Mouse (Mus musculus) midbrain, embryonic 12.5 days (tissue): Measurements from ENCODE around the gene Ap3d1. TPM values are rescaled to one million over a fixed set of nuclear protein-coding genes. Genes with fewer than 3 reads are reported as not detected.
A peak's percentile ranks its signal among the peaks of the same experiment; 100 is the strongest.

Experiments used
- ATAC-seq: fragments of 200-750 bp; cut with Nextera tagmentation; 2 replicates; pipeline ENCODE4 v1.8.0; 2017; ENCODE audit warnings: low read depth, moderate TSS enrichment, moderate library complexity; ENCODE audit not compliant: low FRiP score
- H3K27ac ChIP-seq: fragments of 300-500 bp; sonication (generic); replicated peaks from 2 replicates; pipeline ENCODE4 v1.5.1; 2016; ENCODE audit warnings: mild to moderate bottlenecking
- H3K27me3 ChIP-seq: fragments of 300-500 bp; sonication (generic); 2 replicates; pipeline ENCODE4 v1.6.1; 2016; ENCODE audit warnings: mild to moderate bottlenecking
- H3K36me3 ChIP-seq: fragments of 300-500 bp; sonication (generic); 2 replicates; pipeline ENCODE4 v1.6.1; 2016
- H3K4me1 ChIP-seq: fragments of 300-500 bp; sonication (generic); 2 replicates; pipeline ENCODE4 v1.6.1; 2016
- H3K4me2 ChIP-seq: fragments of 300-500 bp; sonication (generic); replicated peaks from 2 replicates; pipeline ENCODE4 v1.6.1; 2016; ENCODE audit warnings: mild to moderate bottlenecking, moderate library complexity
- H3K4me3 ChIP-seq: fragments of 300-500 bp; sonication (generic); 2 replicates; pipeline ENCODE4 v1.5.1; 2016; ENCODE audit warnings: mild to moderate bottlenecking
- H3K9ac ChIP-seq: fragments of 300-500 bp; sonication (generic); replicated peaks from 2 replicates; pipeline ENCODE4 v1.6.1; 2016; ENCODE audit warnings: mild to moderate bottlenecking, moderate library complexity
- H3K9me3 ChIP-seq: fragments of 300-500 bp; sonication (generic); 2 replicates; pipeline ENCODE4 v1.6.1; 2016; ENCODE audit warnings: mild to moderate bottlenecking
- WGBS: fragments of 180-500 bp; shearing (Covaris S2); methylation state at CpG from one replicate; pipeline ENCODE4 v1.1.7; 2016; 5-methylcytosine and 5-hydroxymethylcytosine counted together
- polyA plus RNA-seq: library from polyadenylated mRNA; unstranded; fragments of >200 nt; fragmentation: Nextera tagmentation; extraction: Ambion mirVana; gene quantifications from 2 replicates; pipeline ENCODE4 v1.2.1, GENCODE M21; 2016

The Ap3d1 gene
- polyA plus RNA-seq, 1 experiment from 2014 or later = 99.1 TPM

GRCm38 (mm10) chr10:80756099-80756498 lies 14.0 kb upstream of the Ap3d1 start:
- no peaks in the 10 kb centered on the region for H3K9me3 ChIP-seq
- ATAC-seq = no peak
- 31% methylated on average over 3 of the region's 3 CpGs for WGBS
- H3K27me3 ChIP-seq = no peaks in the 10 kb centered on the region
- H3K4me3 ChIP-seq = peak overlapping the region; percentile 100
- peak overlapping the region; percentile 98 for H3K9ac ChIP-seq
- peaks cover 37% of the 10 kb centered on the region for H3K4me1 ChIP-seq
- H3K4me2 ChIP-seq = peak overlapping the region; percentile 96
- no peaks in the 10 kb centered on the region for H3K36me3 ChIP-seq
- no peak overlapping the region for H3K27ac ChIP-seq

DNA sequence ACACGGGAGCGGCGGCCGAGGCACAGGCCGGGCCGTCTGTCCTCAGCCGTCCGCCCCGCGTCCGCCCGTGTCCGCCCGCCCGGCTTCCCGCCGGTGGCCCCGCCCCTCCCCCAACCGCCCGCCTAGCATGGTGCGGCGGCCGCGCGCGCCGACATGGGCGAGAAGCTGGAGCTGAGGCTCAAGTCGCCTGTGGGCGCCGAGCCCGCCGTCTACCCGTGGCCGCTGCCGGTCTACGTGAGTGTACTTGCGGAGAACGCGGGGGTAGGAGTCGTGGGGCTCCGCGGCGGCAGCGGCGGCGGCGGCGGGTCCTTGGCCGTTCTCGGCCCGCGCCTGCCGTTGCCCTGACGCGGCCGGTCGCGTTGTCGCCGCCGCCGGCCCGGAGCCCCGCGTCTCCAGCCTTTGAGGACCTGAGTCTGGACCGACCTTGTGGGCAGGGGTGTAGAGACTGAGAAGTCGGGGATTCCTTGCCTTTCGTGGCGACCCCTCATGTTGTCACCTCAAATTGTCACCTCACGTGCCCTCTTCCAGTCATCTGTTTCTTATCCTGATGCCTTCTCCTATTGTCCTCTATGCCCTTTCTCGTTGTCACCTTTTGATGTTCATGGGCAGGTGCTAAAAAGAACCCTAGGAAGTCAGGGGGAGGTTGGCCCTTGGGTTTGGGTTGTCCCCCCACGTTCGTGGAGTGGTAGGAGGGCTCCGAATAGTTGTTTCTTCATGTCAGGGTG lies 13.4 kb upstream of the Ap3d1 start:
- Histone ChIP-seq H3K27ac (peak overlapping the region; percentile 91), H3K4me1 (peaks cover 34% of the 10 kb centered on the region), H3K4me2 (peak overlapping the region; percentile 96), H3K9ac (peak overlapping the region; percentile 98), H3K9me3 (no peaks in the 10 kb centered on the region), H3K27me3 (no peaks in the 10 kb centered on the region), H3K36me3 (no peaks in the 10 kb centered on the region), H3K4me3 (peak overlapping the region; percentile 100)
- WGBS = 1% methylated on average over 53 of the region's 75 CpGs
- 0 out of 2 replicates have a peak, but pooled peaks have one; percentile 5 for ATAC-seq

DNA sequence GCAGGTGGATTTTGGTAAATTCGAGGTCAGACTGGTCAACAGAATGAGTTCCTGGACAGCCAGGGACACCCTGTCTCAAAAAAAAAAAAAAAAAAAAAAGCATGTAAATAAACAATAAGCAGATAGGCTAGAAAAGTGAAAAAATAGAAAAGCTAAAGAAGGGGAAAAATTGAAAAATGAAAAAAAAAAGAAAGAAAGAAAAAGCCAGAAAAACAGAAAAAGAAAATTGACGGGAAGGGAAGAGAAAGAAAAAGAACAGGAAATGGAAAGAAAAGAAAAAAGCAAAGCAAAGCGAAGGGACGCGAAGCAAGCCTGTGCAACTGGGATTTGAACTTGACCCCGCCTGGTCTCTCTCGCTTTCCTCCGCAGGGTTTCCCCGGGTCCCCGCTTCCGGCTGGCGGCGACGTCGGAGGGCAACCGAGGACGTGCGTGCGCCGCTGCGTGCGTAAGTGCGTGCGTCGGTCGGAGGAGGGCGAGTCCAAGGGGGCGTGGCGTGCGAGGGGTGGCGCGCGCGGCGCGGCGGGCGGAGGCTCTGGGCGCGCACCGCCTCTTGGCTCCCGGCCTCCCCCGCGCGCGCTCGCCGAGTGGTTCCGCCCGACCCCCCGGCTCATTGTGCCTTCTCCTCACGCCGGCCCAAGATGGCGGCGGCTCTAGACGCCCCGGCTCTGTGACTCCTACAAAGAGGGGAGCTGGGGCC lies 12.7 kb upstream of the Ap3d1 start, which contains the start of gene Dot1l:
Gene Dot1l, plus strand, starts transcription at position 613 of the 697 bp plus-strand sequence.
- peak; percentile 88 for ATAC-seq
- Histone ChIP-seq H3K27ac (peak within 1 kb of the TSS; percentile 91), H3K9me3 (no peaks in the 10 kb centered on the region), H3K9ac (peak within 1 kb of the TSS; percentile 98), H3K4me2 (peak within 1 kb of the TSS; percentile 96), H3K36me3 (no peaks in the 10 kb centered on the region), H3K4me1 (peaks cover 34% of the 10 kb centered on the region), H3K4me3 (peak within 1 kb of the TSS; percentile 100), H3K27me3 (no peaks in the 10 kb centered on the region)
- 2% methylated on average over 48 of the region's 57 CpGs for WGBS

- WGBS = 8% methylated on average over 6 of the region's 6 CpGs
- H3K4me1 ChIP-seq = peaks cover 21% of the 10 kb centered on the region
- no peaks in the 10 kb centered on the region for H3K9me3 ChIP-seq
- H3K9ac ChIP-seq = 0 out of 2 replicates have a peak overlapping the region, but pooled peaks have one; percentile 4
- H3K27ac ChIP-seq = no peak overlapping the region; the same call in 1 of the 2 replicates
- H3K4me2 ChIP-seq = peak overlapping the region; percentile 28
- no peaks in the 10 kb centered on the region for H3K36me3 ChIP-seq
- H3K4me3 ChIP-seq = peak overlapping the region; percentile 2; the same call in 1 of the 2 replicates
- 0 out of 2 replicates have a peak, but pooled peaks cover 3% of the 10 kb centered on the region for H3K27me3 ChIP-seq
- peak; percentile 38 for ATAC-seq
Observed at GRCm38 (mm10) chr10:80752079-80752625, 10.1 kb upstream of the Ap3d1 start.

DNA sequence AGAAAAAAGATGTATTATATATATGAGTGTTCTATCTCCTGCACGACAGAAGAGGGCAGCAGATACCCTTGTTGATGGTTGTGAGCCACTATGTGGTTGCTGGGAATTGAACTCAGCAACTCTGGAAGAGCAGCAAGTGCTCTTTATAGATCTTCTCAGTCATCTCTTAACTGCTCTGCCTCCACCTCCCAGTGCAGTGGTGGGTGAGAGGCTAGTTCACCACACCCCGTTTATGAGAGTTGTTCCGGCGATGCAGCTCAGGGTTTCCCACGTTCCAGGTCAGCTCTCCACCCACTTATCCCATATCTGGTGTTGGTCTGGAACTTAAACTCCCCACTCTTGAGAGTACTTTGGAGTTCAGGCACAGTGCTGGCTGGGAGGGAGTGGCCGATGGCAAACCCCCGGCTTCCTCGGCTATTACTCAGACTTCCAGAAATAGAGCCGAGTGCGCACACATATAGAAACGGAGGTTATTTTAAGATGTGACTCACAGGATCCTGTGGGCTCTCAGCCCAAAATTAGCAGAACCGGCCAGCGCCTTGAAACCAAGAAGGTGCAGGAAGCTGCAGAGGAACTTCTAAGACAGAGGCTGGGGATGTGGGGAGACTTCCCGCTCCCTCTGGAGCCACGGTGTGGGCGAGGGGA lies 9.2 kb upstream of the Ap3d1 start:
- Histone ChIP-seq H3K36me3 (no peaks in the 10 kb centered on the region), H3K9ac (0 out of 2 replicates have a peak overlapping the region, but pooled peaks have one; percentile 4), H3K27ac (no peak overlapping the region), H3K27me3 (0 out of 2 replicates have a peak, but pooled peaks cover 3% of the 10 kb centered on the region), H3K4me1 (peaks cover 13% of the 10 kb centered on the region), H3K9me3 (no peaks in the 10 kb centered on the region), H3K4me2 (peak overlapping the region; percentile 28), H3K4me3 (no peak overlapping the region)
- WGBS = 17% methylated on average over 16 of the region's 16 CpGs
- no peak for ATAC-seq

DNA sequence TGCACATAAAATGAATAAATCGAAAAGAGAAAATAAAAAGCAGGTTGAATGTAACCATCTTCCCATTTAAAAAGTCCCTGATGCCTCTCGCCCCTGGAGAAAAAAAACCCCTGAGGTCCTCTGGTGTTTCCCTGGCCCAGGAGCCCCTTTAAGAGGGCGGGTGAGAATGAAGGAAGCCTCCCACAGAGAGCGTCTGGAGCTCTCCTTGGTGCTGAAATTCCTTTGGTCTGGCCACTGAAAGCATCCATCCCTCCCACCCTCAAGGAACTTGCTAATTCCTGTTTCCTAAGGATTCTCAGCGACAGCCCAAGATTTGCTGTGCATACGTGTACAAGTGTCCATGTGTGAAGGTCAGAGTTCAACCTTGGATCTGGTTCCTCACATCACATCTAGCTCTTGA lies 6.5 kb upstream of the Ap3d1 start:
- Histone ChIP-seq H3K27ac (no peak overlapping the region), H3K27me3 (0 out of 2 replicates have a peak, but pooled peaks cover 3% of the 10 kb centered on the region), H3K4me3 (no peak overlapping the region), H3K4me1 (peaks cover 7% of the 10 kb centered on the region; the same call in 1 of the 2 replicates), H3K9ac (no peak overlapping the region), H3K4me2 (no peak overlapping the region), H3K9me3 (no peaks in the 10 kb centered on the region), H3K36me3 (no peaks in the 10 kb centered on the region)
- ATAC-seq = no peak
- WGBS = 17% methylated on average over 6 of the region's 6 CpGs

DNA sequence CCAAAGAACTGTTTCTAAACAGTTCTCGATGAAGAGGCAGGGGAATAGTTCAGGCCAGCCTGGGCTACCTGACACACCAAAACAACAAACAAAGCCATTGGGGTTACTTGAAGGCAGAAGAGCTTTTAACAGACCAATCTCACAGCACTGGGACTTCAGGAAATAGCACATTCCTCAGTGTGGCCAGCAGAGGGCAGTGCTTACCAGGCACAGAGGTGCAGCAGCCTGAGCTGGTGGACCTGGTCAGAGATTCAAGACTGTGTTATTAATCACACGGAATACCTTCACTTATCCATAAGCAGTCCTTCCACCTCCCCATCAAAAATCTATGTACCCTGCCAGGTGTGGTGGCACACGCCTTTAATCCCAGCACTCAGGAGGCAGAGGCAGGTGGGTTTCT lies 5.3 kb upstream of the Ap3d1 start:
- Histone ChIP-seq H3K4me2 (no peak overlapping the region), H3K9ac (no peak overlapping the region), H3K4me3 (no peak overlapping the region), H3K27me3 (0 out of 2 replicates have a peak, but pooled peaks cover 3% of the 10 kb centered on the region), H3K27ac (no peak overlapping the region), H3K4me1 (peaks cover 10% of the 10 kb centered on the region), H3K9me3 (no peaks in the 10 kb centered on the region), H3K36me3 (no peaks in the 10 kb centered on the region)
- WGBS = 24% methylated on average over 3 of the region's 3 CpGs
- ATAC-seq = no peak

GRCm38 (mm10) chr10:80744262-80744661 lies 2.2 kb upstream of the Ap3d1 start:
- Histone ChIP-seq H3K9ac (no peak overlapping the region), H3K27me3 (0 out of 2 replicates have a peak, but pooled peaks cover 3% of the 10 kb centered on the region), H3K4me2 (no peak overlapping the region), H3K4me3 (no peak overlapping the region), H3K27ac (no peak overlapping the region), H3K4me1 (peaks cover 25% of the 10 kb centered on the region), H3K36me3 (no peaks in the 10 kb centered on the region), H3K9me3 (no peaks in the 10 kb centered on the region)
- ATAC-seq = no peak
- WGBS = 32% methylated on average over 5 of the region's 5 CpGs

DNA sequence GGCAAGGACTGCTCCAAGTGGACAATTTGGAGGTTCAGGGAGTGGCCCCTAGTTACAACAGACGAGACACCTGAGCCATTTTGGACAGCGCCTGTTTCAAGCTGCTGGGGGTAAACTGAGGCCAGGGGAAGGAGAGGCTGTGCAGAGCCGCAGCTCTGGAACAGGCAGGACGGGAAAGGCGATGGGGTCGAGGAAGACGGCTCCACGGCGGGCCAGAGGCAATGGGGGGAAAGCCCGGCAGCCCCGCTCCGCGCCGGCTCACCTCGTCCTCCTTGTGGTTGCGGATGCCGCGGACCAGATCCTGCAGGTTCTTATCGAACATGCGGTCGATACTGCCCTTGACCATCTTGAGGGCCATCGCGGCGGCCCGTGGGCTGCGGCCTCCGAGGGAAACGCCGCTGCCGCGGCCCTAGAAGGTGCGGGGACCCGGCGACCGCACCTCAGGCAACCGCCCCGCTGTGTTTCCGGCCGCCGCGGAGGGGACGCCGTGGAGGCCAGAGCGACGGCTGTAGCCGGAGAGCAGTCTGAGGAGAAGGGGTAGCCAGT lies 357 bp downstream of the Ap3d1 start:
- under 1% methylated on average over 46 of the region's 46 CpGs for WGBS
- H3K27ac ChIP-seq = peak overlapping the region; percentile 76
- peak overlapping the region; percentile 97 for H3K4me3 ChIP-seq
- H3K4me1 ChIP-seq = peaks cover 25% of the 10 kb centered on the region
- H3K9me3 ChIP-seq = no peaks in the 10 kb centered on the region
- H3K9ac ChIP-seq = peak overlapping the region; percentile 99
- no peak; the same call in 1 of the 2 replicates for ATAC-seq
- H3K27me3 ChIP-seq = no peaks in the 10 kb centered on the region
- H3K36me3 ChIP-seq = peaks cover 4% of the 10 kb centered on the region; the same call in 1 of the 2 replicates
- H3K4me2 ChIP-seq = peak overlapping the region; percentile 99

- Histone ChIP-seq H3K27ac (no peak overlapping the region), H3K4me2 (peak overlapping the region; percentile 99), H3K9ac (peak overlapping the region; percentile 99), H3K36me3 (peaks cover 6% of the 10 kb centered on the region; the same call in 1 of the 2 replicates), H3K4me3 (peak overlapping the region; percentile 97), H3K4me1 (peaks cover 25% of the 10 kb centered on the region), H3K9me3 (no peaks in the 10 kb centered on the region), H3K27me3 (no peaks in the 10 kb centered on the region)
- ATAC-seq = no peak
- 33% methylated on average over 5 of the region's 5 CpGs for WGBS
Observed at GRCm38 (mm10) chr10:80741146-80741545, 918 bp downstream of the Ap3d1 start.

- ATAC-seq = no peak
- WGBS = 78% methylated on average over 1 of the region's 1 CpGs
- Histone ChIP-seq H3K4me3 (no peak overlapping the region), H3K9ac (no peak overlapping the region), H3K27ac (no peak overlapping the region), H3K36me3 (peaks cover 13% of the 10 kb centered on the region; the same call in 1 of the 2 replicates), H3K9me3 (no peaks in the 10 kb centered on the region), H3K4me1 (peaks cover 25% of the 10 kb centered on the region), H3K27me3 (no peaks in the 10 kb centered on the region), H3K4me2 (no peak overlapping the region)
Observed at GRCm38 (mm10) chr10:80738657-80739056, 3.4 kb downstream of the Ap3d1 start.
